Mouse (Mus musculus) hindbrain, embryonic 14.5 days (tissue): Measurements from ENCODE around the gene Me3. TPM values are rescaled to one million over a fixed set of nuclear protein-coding genes. Genes with fewer than 3 reads are reported as not detected.

ENCODE experiments used
- ATAC-seq: fragments of 200-750 bp; cut with Nextera tagmentation; 2 replicates; pipeline ENCODE4 v1.8.0; 2017; ENCODE audit warnings: moderate number of reproducible peaks, mild to moderate bottlenecking, moderate TSS enrichment, moderate library complexity; ENCODE audit not compliant: low FRiP score
- DNase-seq: peaks from one replicate; pipeline ENCODE4 v3.0.0-alpha.2; 2015; ENCODE audit warnings: low spot score
- H3K27ac ChIP-seq: fragments of 300-500 bp; sonication (generic); 2 replicates; pipeline ENCODE4 v1.5.1; 2014; ENCODE audit warnings: mild to moderate bottlenecking, moderate library complexity
- H3K27me3 ChIP-seq: fragments of 300-500 bp; sonication (generic); 2 replicates; pipeline ENCODE4 v1.6.1; 2014; ENCODE audit warnings: mild to moderate bottlenecking, low read length, mixed read lengths; ENCODE audit not compliant: control insufficient read depth, insufficient read depth
- H3K36me3 ChIP-seq: fragments of 300-500 bp; sonication (generic); replicated peaks from 2 replicates; pipeline ENCODE4 v1.6.1; 2014; ENCODE audit not compliant: control insufficient read depth, insufficient read depth
- H3K4me1 ChIP-seq: fragments of 300-500 bp; sonication (generic); replicated peaks from 2 replicates; pipeline ENCODE4 v1.6.1; 2014; ENCODE audit warnings: antibody characterized with exemption, low read length, mixed read lengths; ENCODE audit not compliant: control insufficient read depth, insufficient read depth
- H3K4me2 ChIP-seq: fragments of 300-500 bp; sonication (generic); replicated peaks from 2 replicates; pipeline ENCODE4 v1.6.1; 2014; ENCODE audit warnings: mild to moderate bottlenecking, moderate library complexity
- H3K4me3 ChIP-seq: fragments of 300-500 bp; sonication (generic); replicated peaks from 2 replicates; pipeline ENCODE4 v1.5.1; 2014; ENCODE audit warnings: mild to moderate bottlenecking, low read length
- H3K9ac ChIP-seq: fragments of 300-500 bp; sonication (generic); 2 replicates; pipeline ENCODE4 v1.6.1; 2014
- H3K9me3 ChIP-seq: fragments of 300-500 bp; sonication (generic); 2 replicates; pipeline ENCODE4 v1.6.1; 2016; ENCODE audit warnings: low read length; ENCODE audit not compliant: control insufficient read depth
- WGBS: fragments of 180-500 bp; shearing (Covaris S2); extraction: QIAGEN DNeasy Blood & Tissue Kit; methylation state at CpG from one replicate; pipeline ENCODE4 v1.1.7; 2014; 5-methylcytosine and 5-hydroxymethylcytosine counted together
- polyA plus RNA-seq: library from polyadenylated mRNA; unstranded; fragments of >200 nt; fragmentation: Nextera tagmentation; extraction: Ambion mirVana; gene quantifications from 2 replicates; pipeline ENCODE4 v1.2.1, GENCODE M21; 2014

The Me3 gene
- polyA plus RNA-seq, 1 experiment from 2014 or later, result 12.2 TPM

- Histone ChIP-seq H3K4me2 (no peak overlapping the region), H3K4me1 (no peaks in the 10 kb centered on the region), H3K27me3 (no peaks in the 10 kb centered on the region), H3K4me3 (no peak overlapping the region), H3K9me3 (no peaks in the 10 kb centered on the region), H3K36me3 (no peaks in the 10 kb centered on the region), H3K27ac (no peak overlapping the region), H3K9ac (no peak overlapping the region)
- ATAC-seq (no peak), DNase-seq (no peak)
- WGBS, result 87% methylated on average over 1 of the region's 1 CpGs
These were observed 149.2 kb downstream of the Me3 start for GRCm38 (mm10) chr7:89781391-89781790.

- Histone ChIP-seq H3K36me3 (no peaks in the 10 kb centered on the region), H3K27ac (no peak overlapping the region), H3K27me3 (no peaks in the 10 kb centered on the region), H3K4me3 (no peak overlapping the region), H3K9me3 (no peaks in the 10 kb centered on the region), H3K9ac (no peak overlapping the region), H3K4me1 (no peaks in the 10 kb centered on the region), H3K4me2 (no peak overlapping the region)
- WGBS, result 87% methylated on average over 7 of the region's 7 CpGs
- no peak for DNase-seq
- ATAC-seq, result no peak
These were observed 155.5 kb downstream of the Me3 start for GRCm38 (mm10) chr7:89787735-89788134.

GRCm38 (mm10) chr7:89792576-89792975 is 160.4 kb downstream of the Me3 start:
- ATAC-seq (no peak), DNase-seq (no peak)
- no peaks in the 10 kb centered on the region for H3K9me3 ChIP-seq
- 88% methylated on average over 1 of the region's 1 CpGs for whole genome bisulfite sequencing
- H3K4me1 ChIP-seq, result no peaks in the 10 kb centered on the region
- H3K36me3 ChIP-seq, result no peaks in the 10 kb centered on the region
- H3K27ac ChIP-seq, result no peak overlapping the region
- no peak overlapping the region for H3K9ac ChIP-seq
- no peak overlapping the region for H3K4me2 ChIP-seq
- H3K4me3 ChIP-seq, result no peak overlapping the region
- H3K27me3 ChIP-seq, result no peaks in the 10 kb centered on the region

- Histone ChIP-seq H3K4me1 (no peaks in the 10 kb centered on the region), H3K9me3 (no peaks in the 10 kb centered on the region), H3K36me3 (no peaks in the 10 kb centered on the region), H3K27me3 (no peaks in the 10 kb centered on the region), H3K27ac (no peak overlapping the region), H3K4me3 (no peak overlapping the region), H3K9ac (no peak overlapping the region), H3K4me2 (no peak overlapping the region)
- no peak for DNase-seq
- no peak for ATAC-seq
- 76% methylated on average over 3 of the region's 3 CpGs for WGBS
These were observed 163.2 kb downstream of the Me3 start for GRCm38 (mm10) chr7:89795366-89795765.

- no peak overlapping the region for H3K4me3 ChIP-seq
- H3K9ac ChIP-seq, result no peak overlapping the region
- H3K27ac ChIP-seq, result no peak overlapping the region
- no peaks in the 10 kb centered on the region for H3K27me3 ChIP-seq
- no peaks in the 10 kb centered on the region for H3K9me3 ChIP-seq
- DNase-seq (peak; percentile 35), ATAC-seq (peak; percentile 86)
- no peaks in the 10 kb centered on the region for H3K36me3 ChIP-seq
- H3K4me1 ChIP-seq, result no peaks in the 10 kb centered on the region
- no peak overlapping the region for H3K4me2 ChIP-seq
- WGBS, result 5% methylated on average over 6 of the region's 6 CpGs
These were observed 164.2 kb downstream of the Me3 start for GRCm38 (mm10) chr7:89796351-89796801.

- Histone ChIP-seq H3K27ac (no peak overlapping the region), H3K9me3 (no peaks in the 10 kb centered on the region), H3K27me3 (no peaks in the 10 kb centered on the region), H3K4me1 (no peaks in the 10 kb centered on the region), H3K4me3 (no peak overlapping the region), H3K9ac (no peak overlapping the region), H3K4me2 (no peak overlapping the region), H3K36me3 (no peaks in the 10 kb centered on the region)
- DNase-seq, result no peak
- WGBS, result 49% methylated on average over 8 of the region's 8 CpGs
- no peak for ATAC-seq
These were observed 166.3 kb downstream of the Me3 start for GRCm38 (mm10) chr7:89798358-89799020.

- H3K4me3 ChIP-seq, result no peak overlapping the region
- H3K9ac ChIP-seq, result no peak overlapping the region
- DNase-seq (no peak), ATAC-seq (no peak)
- 85% methylated on average over 3 of the region's 3 CpGs for WGBS
- H3K9me3 ChIP-seq, result no peaks in the 10 kb centered on the region
- no peak overlapping the region for H3K4me2 ChIP-seq
- no peaks in the 10 kb centered on the region for H3K36me3 ChIP-seq
- no peaks in the 10 kb centered on the region for H3K27me3 ChIP-seq
- no peak overlapping the region for H3K27ac ChIP-seq
- H3K4me1 ChIP-seq, result no peaks in the 10 kb centered on the region
These were observed 170.3 kb downstream of the Me3 start for GRCm38 (mm10) chr7:89802447-89802846.

- H3K9me3 ChIP-seq, result no peaks in the 10 kb centered on the region
- H3K4me3 ChIP-seq, result no peak overlapping the region
- no peak overlapping the region for H3K27ac ChIP-seq
- H3K4me2 ChIP-seq, result no peak overlapping the region
- H3K36me3 ChIP-seq, result no peaks in the 10 kb centered on the region
- DNase-seq, result no peak
- no peaks in the 10 kb centered on the region for H3K4me1 ChIP-seq
- H3K27me3 ChIP-seq, result no peaks in the 10 kb centered on the region
- H3K9ac ChIP-seq, result no peak overlapping the region
- WGBS, result 85% methylated on average over 4 of the region's 4 CpGs
- ATAC-seq, result no peak
These were observed 171.8 kb downstream of the Me3 start for GRCm38 (mm10) chr7:89803966-89804365.

- Histone ChIP-seq H3K9ac (no peak overlapping the region), H3K4me3 (no peak overlapping the region), H3K4me1 (no peaks in the 10 kb centered on the region), H3K27me3 (no peaks in the 10 kb centered on the region), H3K4me2 (no peak overlapping the region), H3K36me3 (no peaks in the 10 kb centered on the region), H3K27ac (no peak overlapping the region), H3K9me3 (no peaks in the 10 kb centered on the region)
- WGBS, result 70% methylated on average over 2 of the region's 2 CpGs
- DNase-seq (no peak), ATAC-seq (no peak)
These were observed 177.2 kb downstream of the Me3 start for GRCm38 (mm10) chr7:89809400-89809799.
